Mouse (Mus musculus): ENCODE measurements at regions not wholly inside any gene's neighbourhood (a gene's known extent, or its start where the extent isn't known, plus 50 kb on each side); places are given as distances from the start of the nearest gene placed in this dataset.

DNA sequence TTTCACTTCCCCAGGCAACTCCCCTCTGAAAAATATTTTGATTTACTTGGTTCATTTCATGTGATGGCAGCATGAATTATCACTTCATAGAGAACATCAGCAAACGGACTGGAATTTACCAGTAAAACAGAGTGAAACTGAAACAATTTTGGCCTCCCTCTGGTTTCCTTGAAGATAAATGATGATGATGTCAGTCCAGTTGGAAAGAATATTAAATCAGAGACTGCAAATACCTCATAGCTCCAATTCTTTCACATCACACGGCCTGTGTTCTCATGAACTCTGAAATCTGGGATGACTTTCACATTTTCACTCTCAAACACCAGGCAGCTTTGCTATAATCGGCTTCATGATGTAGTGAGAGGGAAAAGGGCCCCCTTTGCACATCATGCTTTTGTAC is 546.5 kb upstream of the Slit2 start:
- WGBS: 53% methylated on average over 3 of the region's 3 CpGs
- Histone ChIP-seq H3K9me3 (replicated peaks; ENCODE audit: control insufficient read depth, low read length) (no peaks in the 10 kb centered on the region), H3K27ac (ENCODE audit: low read depth) (no peak overlapping the region), H3K4me2 (ENCODE audit: low read depth, low read length) (no peak overlapping the region), H3K4me1 (ENCODE audit: control insufficient read depth, insufficient read depth) (no peaks in the 10 kb centered on the region), H3K36me3 (replicated peaks; ENCODE audit: control insufficient read depth, insufficient read depth, low read length) (no peaks in the 10 kb centered on the region), H3K27me3 (ENCODE audit: control insufficient read depth, insufficient read depth, low read length) (no peaks in the 10 kb centered on the region), H3K4me3 (ENCODE audit: low read depth, low read length) (no peak overlapping the region), H3K9ac (replicated peaks; ENCODE audit: low read depth, low read length) (no peak overlapping the region)
- ATAC-seq (ENCODE audit: insufficient read depth, low read depth) (no peak), DNase-seq (ENCODE audit: low spot score) (no peak)
- TF ChIP-seq EP300 (IDR thresholded peaks at IDR 0.05; ENCODE audit: low read depth) (no peak), CTCF (IDR thresholded peaks at IDR 0.05; ENCODE audit: low read depth) (no peak)

DNA sequence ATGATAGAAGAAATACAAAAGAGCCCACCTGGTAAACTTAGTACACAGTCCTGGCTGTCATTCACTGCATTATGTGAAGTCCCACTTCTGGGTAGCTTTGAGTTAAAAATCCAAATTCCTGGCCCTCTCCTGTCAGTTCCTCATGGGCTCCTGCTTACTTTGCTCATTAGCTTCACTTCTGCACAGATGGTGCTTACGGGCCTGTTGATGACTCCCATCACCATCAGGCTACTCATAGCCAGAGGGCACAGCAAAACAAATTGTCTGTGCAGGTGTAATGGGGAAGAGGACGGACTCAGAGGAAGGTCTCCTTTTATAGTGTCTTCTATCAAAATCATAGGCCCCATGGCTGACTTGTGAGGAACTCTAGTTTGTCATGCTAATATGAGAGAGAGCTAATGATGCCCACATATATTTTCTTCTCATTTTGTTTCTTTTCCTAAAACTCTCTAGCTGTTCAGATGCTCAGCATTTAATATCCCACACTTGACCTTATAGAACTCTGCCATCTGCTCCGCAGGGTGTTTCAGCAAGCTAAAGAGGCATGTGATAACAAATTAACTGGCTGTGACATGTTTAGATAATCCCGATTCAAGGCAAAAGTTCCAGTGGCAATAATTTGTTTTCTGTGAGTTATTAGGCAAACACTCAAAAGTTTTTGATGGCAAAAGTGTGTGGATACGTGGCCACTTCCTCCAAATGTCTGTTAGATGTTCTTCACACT is 536.5 kb upstream of the Slit2 start:
- H3K36me3 ChIP-seq (replicated peaks; ENCODE audit: control insufficient read depth, insufficient read depth, low read length): no peaks in the 10 kb centered on the region
- H3K27ac ChIP-seq (ENCODE audit: low read depth): no peak overlapping the region
- ATAC-seq (ENCODE audit: insufficient read depth, low read depth): no peak
- no peak overlapping the region for H3K4me2 ChIP-seq (ENCODE audit: low read depth, low read length)
- TF ChIP-seq EP300 (IDR thresholded peaks at IDR 0.05; ENCODE audit: low read depth) (no peak), CTCF (IDR thresholded peaks at IDR 0.05; ENCODE audit: low read depth) (no peak)
- DNase-seq (ENCODE audit: low spot score): no peak
- H3K4me1 ChIP-seq (ENCODE audit: control insufficient read depth, insufficient read depth): no peaks in the 10 kb centered on the region
- H3K27me3 ChIP-seq (ENCODE audit: control insufficient read depth, insufficient read depth, low read length): no peaks in the 10 kb centered on the region
- no peak overlapping the region for H3K4me3 ChIP-seq (ENCODE audit: low read depth, low read length)
- H3K9me3 ChIP-seq (replicated peaks; ENCODE audit: control insufficient read depth, low read length): no peaks in the 10 kb centered on the region
- no peak overlapping the region for H3K9ac ChIP-seq (replicated peaks; ENCODE audit: low read depth, low read length)
- 69% methylated on average over 5 of the region's 5 CpGs for WGBS

DNA sequence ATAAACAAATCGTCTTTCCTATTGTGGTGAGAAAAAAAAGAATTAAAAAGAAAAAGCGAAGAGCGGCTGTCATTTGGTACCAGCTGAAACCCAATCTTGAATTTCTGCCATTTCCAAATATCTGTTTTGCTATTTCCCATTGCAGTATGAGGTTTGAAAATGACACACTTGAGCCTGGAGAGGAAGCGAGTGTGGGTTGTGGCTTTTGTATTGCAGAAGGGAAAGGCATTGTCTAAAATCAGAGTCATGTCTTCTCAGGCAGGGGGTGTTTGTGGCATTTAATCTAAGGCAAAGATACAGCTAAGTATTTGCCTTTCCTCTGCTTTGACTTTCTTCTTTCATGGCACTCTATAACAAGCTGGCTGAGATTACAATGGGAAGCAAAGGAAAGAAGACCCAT is 518.1 kb upstream of the Slit2 start:
- Histone ChIP-seq H3K9ac (replicated peaks; ENCODE audit: low read depth, low read length) (no peak overlapping the region), H3K36me3 (replicated peaks; ENCODE audit: control insufficient read depth, insufficient read depth, low read length) (no peaks in the 10 kb centered on the region), H3K4me1 (ENCODE audit: control insufficient read depth, insufficient read depth) (no peaks in the 10 kb centered on the region), H3K4me3 (ENCODE audit: low read depth, low read length) (no peak overlapping the region), H3K27ac (ENCODE audit: low read depth) (no peak overlapping the region), H3K9me3 (replicated peaks; ENCODE audit: control insufficient read depth, low read length) (no peaks in the 10 kb centered on the region), H3K27me3 (ENCODE audit: control insufficient read depth, insufficient read depth, low read length) (no peaks in the 10 kb centered on the region), H3K4me2 (ENCODE audit: low read depth, low read length) (no peak overlapping the region)
- TF ChIP-seq CTCF (IDR thresholded peaks at IDR 0.05; ENCODE audit: low read depth) (no peak), EP300 (IDR thresholded peaks at IDR 0.05; ENCODE audit: low read depth) (no peak)
- ATAC-seq (ENCODE audit: insufficient read depth, low read depth) (no peak), DNase-seq (ENCODE audit: low spot score) (no peak)
- 77% methylated on average over 4 of the region's 4 CpGs for WGBS

DNA sequence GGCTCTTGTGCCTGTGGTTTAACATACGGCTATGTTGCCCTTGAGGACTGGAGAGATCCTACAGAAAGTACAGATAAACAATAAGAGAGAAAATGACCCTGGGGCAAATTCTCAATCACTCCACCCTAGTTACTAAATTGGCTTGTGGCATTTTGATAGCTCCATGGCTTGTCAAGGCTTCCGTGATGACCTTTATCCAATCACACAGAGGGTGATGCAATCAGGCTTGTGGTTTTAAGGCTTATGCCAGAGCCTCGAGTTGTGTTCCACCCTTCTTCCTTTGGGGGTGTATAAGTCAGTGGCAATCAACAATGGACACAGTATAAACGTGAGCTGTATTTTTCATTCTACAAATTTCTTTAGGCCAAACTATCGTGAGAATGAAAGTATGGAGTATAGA is 513.5 kb upstream of the Slit2 start:
- WGBS: 65% methylated on average over 5 of the region's 5 CpGs
- H3K27ac ChIP-seq (ENCODE audit: low read depth): no peak overlapping the region
- no peak for DNase-seq (ENCODE audit: low spot score)

DNA sequence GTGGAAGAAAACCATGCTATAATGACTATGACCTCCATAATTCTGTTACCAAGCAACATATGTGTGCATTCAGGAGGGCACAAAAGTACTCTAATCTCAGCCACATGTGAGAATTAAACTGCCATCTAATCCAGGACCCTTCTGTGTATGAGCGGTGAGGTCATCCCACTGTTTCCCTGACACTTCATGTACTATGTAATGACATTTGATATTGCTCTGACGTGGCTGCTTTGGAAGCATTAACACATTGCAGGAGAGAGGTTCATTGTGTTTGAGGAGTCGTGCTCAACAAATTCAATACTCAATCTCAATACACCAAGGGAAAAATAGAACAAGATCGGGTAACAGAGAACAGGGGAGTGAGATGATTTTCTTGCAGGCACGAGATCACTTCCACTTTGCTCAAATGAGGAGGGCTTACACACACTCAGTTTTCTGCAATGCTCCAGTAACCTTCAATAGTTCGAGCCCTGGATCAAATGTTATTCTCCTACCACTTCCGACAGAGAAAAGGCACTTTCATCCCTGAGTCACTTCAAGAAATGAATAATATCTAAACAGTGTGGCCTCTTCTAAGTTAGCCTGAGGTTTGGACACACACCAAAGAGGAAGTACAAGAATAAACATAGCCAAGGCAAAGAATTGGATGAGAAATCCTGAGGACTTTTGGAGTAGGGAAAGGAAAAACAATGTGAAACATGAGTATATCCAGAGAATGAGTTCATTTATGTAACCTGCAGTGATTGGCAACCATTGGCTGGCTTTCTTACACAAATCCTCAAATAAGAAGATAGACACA is 510.7 kb upstream of the Slit2 start:
- ATAC-seq (ENCODE audit: insufficient read depth, low read depth) (no peak), DNase-seq (ENCODE audit: low spot score) (no peak)
- Histone ChIP-seq H3K4me3 (ENCODE audit: low read depth, low read length) (no peak overlapping the region), H3K9me3 (replicated peaks; ENCODE audit: control insufficient read depth, low read length) (no peaks in the 10 kb centered on the region), H3K27me3 (ENCODE audit: control insufficient read depth, insufficient read depth, low read length) (no peaks in the 10 kb centered on the region), H3K36me3 (replicated peaks; ENCODE audit: control insufficient read depth, insufficient read depth, low read length) (no peaks in the 10 kb centered on the region), H3K27ac (ENCODE audit: low read depth) (no peak overlapping the region), H3K9ac (replicated peaks; ENCODE audit: low read depth, low read length) (no peak overlapping the region), H3K4me1 (ENCODE audit: control insufficient read depth, insufficient read depth) (no peaks in the 10 kb centered on the region; the same call in 1 of the 2 replicates), H3K4me2 (ENCODE audit: low read depth, low read length) (no peak overlapping the region)
- WGBS: 58% methylated on average over 7 of the region's 7 CpGs
- TF ChIP-seq EP300 (IDR thresholded peaks at IDR 0.05; ENCODE audit: low read depth) (no peak), CTCF (IDR thresholded peaks at IDR 0.05; ENCODE audit: low read depth) (no peak)

More for the DNA sequence above, 513.5 kb upstream of the Slit2 start:
- Histone ChIP-seq H3K27me3 (ENCODE audit: control insufficient read depth, insufficient read depth, low read length) (no peaks in the 10 kb centered on the region), H3K4me2 (ENCODE audit: low read depth, low read length) (no peak overlapping the region), H3K36me3 (replicated peaks; ENCODE audit: control insufficient read depth, insufficient read depth, low read length) (no peaks in the 10 kb centered on the region), H3K9ac (replicated peaks; ENCODE audit: low read depth, low read length) (no peak overlapping the region), H3K9me3 (replicated peaks; ENCODE audit: control insufficient read depth, low read length) (no peaks in the 10 kb centered on the region), H3K4me1 (ENCODE audit: control insufficient read depth, insufficient read depth) (no peaks in the 10 kb centered on the region; the same call in 1 of the 2 replicates), H3K4me3 (ENCODE audit: low read depth, low read length) (no peak overlapping the region)
- ATAC-seq (ENCODE audit: insufficient read depth, low read depth): no peak
- TF ChIP-seq EP300 (IDR thresholded peaks at IDR 0.05; ENCODE audit: low read depth): no peak
- TF ChIP-seq CTCF (IDR thresholded peaks at IDR 0.05; ENCODE audit: low read depth): no peak

Measured in heart, postnatal 0 days (tissue).